Mouse (Mus musculus): ENCODE measurements around the gene Kcnq1. TPM values are rescaled to one million over a fixed set of nuclear protein-coding genes. Genes with fewer than 3 reads are reported as not detected.
A peak's percentile ranks its signal among the peaks of the same experiment; 100 is the strongest.

Gene Kcnq1
- total and polyA plus RNA-seq, 3 experiments = not detected

- in situ Hi-C loops (cut with MboI; ENCODE audit: low pct_ligation_motif_present, low pct_unique_long_range_greater_than_20kb, low sequenced_read_pairs) = no loop called here
These were observed 19.0 kb upstream of the Kcnq1 start for GRCm38 (mm10) chr7:143087070-143087579.

GRCm38 (mm10) chr7:143093847-143094246 lies 12.3 kb upstream of the Kcnq1 start:
- Histone ChIP-seq H3K36me3 (replicated peaks in 1 of 2; ENCODE audit: control insufficient read depth in 1 of 2, insufficient read depth in 1 of 2, low read length in 1 of 2) (no peaks in the 10 kb centered on the region), H3K27ac (ENCODE audit: insufficient read depth, low read depth) (no peak overlapping the region), H3K9me3 (replicated peaks; ENCODE audit: low read length) (no peaks in the 10 kb centered on the region), H3K4me2 (ENCODE audit: insufficient read depth, low read depth, poor library complexity, severe bottlenecking) (no peak overlapping the region), H3K27me3 (replicated peaks) (peaks cover 53% of the 10 kb centered on the region), H3K4me3 (replicated peaks in 1 of 3; ENCODE audit: low read depth in 2 of 3, low read length in 2 of 3, poor library complexity in 1 of 3) (no peak overlapping the region), H3K79me2 (replicated peaks; ENCODE audit: control insufficient read depth, extremely low read depth, insufficient read depth, poor library complexity, severe bottlenecking) (no peaks in the 10 kb centered on the region), H3K9ac (ENCODE audit: insufficient read depth, low read depth) (no peak overlapping the region), H3K4me1 (ENCODE audit: control insufficient read depth in 1 of 2, insufficient read depth in 2 of 2) (peaks cover 0 to 31% of the 10 kb centered on the region in 2 experiments; a peak in 2 of 4 replicates)
- in situ Hi-C loops (cut with MboI; ENCODE audit: low pct_ligation_motif_present, low pct_unique_long_range_greater_than_20kb, low sequenced_read_pairs) (loop anchor here (5.0 kb wide), 1 partner anchor 202 kb away; no protein-coding TSS in a partner anchor), dilution Hi-C loops (cut with MboI; ENCODE audit: extremely low pct_ligation_motif_present, extremely low pct_unique_long_range_greater_than_20kb, low sequenced_read_pairs) (no loop called here)
- no peak for DNase-seq (ENCODE audit: extremely low read depth)
- no peak for TF ChIP-seq GABPA (IDR thresholded peaks at IDR 0.05; ENCODE audit: insufficient replicate concordance, low read depth, low read length)
- no peak for TF ChIP-seq SIN3A (IDR thresholded peaks at IDR 0.05; ENCODE audit: low read length)
- no peak for TF ChIP-seq PAX5 (IDR thresholded peaks at IDR 0.05; ENCODE audit: low read length)
- TF ChIP-seq USF1 (IDR thresholded peaks at IDR 0.05; ENCODE audit: low read depth, low read length) = no peak
- TF ChIP-seq NRF1 (IDR thresholded peaks at IDR 0.05; ENCODE audit: low read depth, low read length) = no peak
- no peak for TF ChIP-seq POLR2A (IDR thresholded peaks at IDR 0.05; ENCODE audit: low read depth, low read length)
- TF ChIP-seq SMC3 (IDR thresholded peaks at IDR 0.05; ENCODE audit: low read depth, low read length) = no peak
- TF ChIP-seq MEF2A (IDR thresholded peaks at IDR 0.05; ENCODE audit: borderline replicate concordance, low read depth, low read length) = no peak
- no peak for TF ChIP-seq JUN (IDR thresholded peaks at IDR 0.05; ENCODE audit: insufficient read depth, low read depth, low read length)
- TF ChIP-seq MAZ (IDR thresholded peaks at IDR 0.05; ENCODE audit: low read depth, low read length) = no peak
- no peak for TF ChIP-seq USF2 (conservative IDR thresholded peaks at IDR 0.05; ENCODE audit: low read depth, low read length)
- no peak for TF ChIP-seq RAD21 (IDR thresholded peaks at IDR 0.05; ENCODE audit: low read depth, low read length)
- TF ChIP-seq EP300 (IDR thresholded peaks at IDR 0.05; ENCODE audit: low read length) = no peak

More at GRCm38 (mm10) chr7:143087070-143087579, 19.0 kb upstream of the Kcnq1 start:
- dilution Hi-C loops (cut with MboI; ENCODE audit: extremely low pct_ligation_motif_present, extremely low pct_unique_long_range_greater_than_20kb, low sequenced_read_pairs) = no loop called here
- TF ChIP-seq ZMIZ1 (IDR thresholded peaks at IDR 0.05; ENCODE audit: low read depth, low read length) (no peak), ZKSCAN1 (IDR thresholded peaks at IDR 0.05; ENCODE audit: borderline replicate concordance, low read depth, low read length) (no peak), ETS1 (conservative IDR thresholded peaks at IDR 0.05; ENCODE audit: low read depth, low read length) (no peak), CTCF (conservative IDR thresholded peaks at IDR 0.05 in 1 of 2, IDR thresholded peaks at IDR 0.05 in 1 of 2; ENCODE audit: low read depth in 2 of 2, low read length in 2 of 2) (peak in 1 of 2 experiments; percentile 63; a peak in 2 of 4 replicates), KAT2A (IDR thresholded peaks at IDR 0.05; ENCODE audit: insufficient replicate concordance, low read length) (no peak), ZNF384 (IDR thresholded peaks at IDR 0.05; ENCODE audit: low read depth, low read length) (no peak), IRF4 (IDR thresholded peaks at IDR 0.05; ENCODE audit: low read depth, low read length) (no peak), TCF12 (IDR thresholded peaks at IDR 0.05; ENCODE audit: low read depth, low read length) (no peak), JUND (conservative IDR thresholded peaks at IDR 0.05; ENCODE audit: low read depth, low read length) (no peak), GABPA (IDR thresholded peaks at IDR 0.05; ENCODE audit: insufficient replicate concordance, low read depth, low read length) (no peak), CHD1 (IDR thresholded peaks at IDR 0.05; ENCODE audit: low read depth, low read length) (no peak), MAX (IDR thresholded peaks at IDR 0.05; ENCODE audit: low read length) (no peak), RAD21 (IDR thresholded peaks at IDR 0.05; ENCODE audit: low read depth, low read length) (peak; percentile 57), ZC3H11A (IDR thresholded peaks at IDR 0.05; ENCODE audit: low read depth, low read length) (no peak), NELFE (IDR thresholded peaks at IDR 0.05; ENCODE audit: low read depth, low read length) (0 out of 2 replicates have a peak, but pooled peaks have one; percentile 21), HCFC1 (IDR thresholded peaks at IDR 0.05; ENCODE audit: low read depth, low read length) (no peak), PAX5 (IDR thresholded peaks at IDR 0.05; ENCODE audit: low read length) (no peak), MXI1 (IDR thresholded peaks at IDR 0.05; ENCODE audit: low read depth, low read length) (no peak), POLR2A (IDR thresholded peaks at IDR 0.05; ENCODE audit: low read depth, low read length) (no peak), RCOR1 (conservative IDR thresholded peaks at IDR 0.05; ENCODE audit: low read depth, low read length) (no peak), MYC (IDR thresholded peaks at IDR 0.05; ENCODE audit: low read depth, low read length) (no peak), MAZ (IDR thresholded peaks at IDR 0.05; ENCODE audit: low read depth, low read length) (no peak), USF2 (conservative IDR thresholded peaks at IDR 0.05; ENCODE audit: low read depth, low read length) (no peak), MEF2A (IDR thresholded peaks at IDR 0.05; ENCODE audit: borderline replicate concordance, low read depth, low read length) (no peak), SMC3 (IDR thresholded peaks at IDR 0.05; ENCODE audit: low read depth, low read length) (peak; percentile 50), NRF1 (IDR thresholded peaks at IDR 0.05; ENCODE audit: low read depth, low read length) (no peak), ELF1 (IDR thresholded peaks at IDR 0.05; ENCODE audit: low read depth, low read length) (no peak), TBP (conservative IDR thresholded peaks at IDR 0.05; ENCODE audit: low read depth, low read length) (no peak)
- DNase-seq (ENCODE audit: extremely low read depth) = no peak
- H3K36me3 ChIP-seq (replicated peaks in 1 of 2; ENCODE audit: control insufficient read depth in 1 of 2, insufficient read depth in 1 of 2, low read length in 1 of 2) = no peaks in the 10 kb centered on the region
- no peak overlapping the region for H3K27ac ChIP-seq (ENCODE audit: insufficient read depth, low read depth)
- peaks cover 20% of the 10 kb centered on the region for H3K27me3 ChIP-seq (replicated peaks)
- H3K4me1 ChIP-seq (ENCODE audit: control insufficient read depth in 1 of 2, insufficient read depth in 2 of 2) = peaks cover 7 to 27% of the 10 kb centered on the region in 2 experiments
- no peaks in the 10 kb centered on the region for H3K9me3 ChIP-seq (replicated peaks; ENCODE audit: low read length)
- no peak overlapping the region for H3K9ac ChIP-seq (ENCODE audit: insufficient read depth, low read depth)
- H3K4me2 ChIP-seq (ENCODE audit: insufficient read depth, low read depth, poor library complexity, severe bottlenecking) = no peak overlapping the region
- H3K79me2 ChIP-seq (replicated peaks; ENCODE audit: control insufficient read depth, extremely low read depth, insufficient read depth, poor library complexity, severe bottlenecking) = no peaks in the 10 kb centered on the region
- H3K4me3 ChIP-seq (replicated peaks in 1 of 3; ENCODE audit: low read depth in 2 of 3, low read length in 2 of 3, poor library complexity in 1 of 3) = no peak overlapping the region
